Mouse (Mus musculus) adrenal gland, postnatal 4 days (tissue): ENCODE measurements around the gene L1cam. TPM values are rescaled to one million over a fixed set of nuclear protein-coding genes. Genes with fewer than 3 reads are reported as not detected.
A peak's percentile ranks its signal among the peaks of the same experiment; 100 is the strongest.

Experiments used
- DNase-seq, 2 experiments: peaks; one replicate each; pipeline ENCODE4 v3.0.0; 2021 to 2022; ENCODE audit warnings: low spot score in 2 of 2, mixed read lengths in 2 of 2
- total RNA-seq, 2 experiments: library from RNA; stranded (reverse); gene quantifications; 2 replicates each; pipeline ENCODE4 v1.2.3; 2021

L1cam gene
- total RNA-seq, 2 experiments from 2014 or later = 27.6 to 45.7 TPM

GRCm38 (mm10) chrX:73880194-73881035, 15.5 kb downstream of the L1cam start:
- no peak for DNase-seq

GRCm38 (mm10) chrX:73877014-73877413, 18.9 kb downstream of the L1cam start:
- DNase-seq = no peak

- no peak for DNase-seq
Measured at GRCm38 (mm10) chrX:73875881-73876280, 20.0 kb downstream of the L1cam start.

- DNase-seq = no peak
Measured at GRCm38 (mm10) chrX:73871956-73872355, 23.9 kb downstream of the L1cam start.

- DNase-seq = no peak
Measured at GRCm38 (mm10) chrX:73871474-73871873, 24.4 kb downstream of the L1cam start.

GRCm38 (mm10) chrX:73869334-73869733, 26.6 kb downstream of the L1cam start:
- no peak for DNase-seq

GRCm38 (mm10) chrX:73867852-73868251, 28.1 kb downstream of the L1cam start:
- no peak for DNase-seq

GRCm38 (mm10) chrX:73867256-73867655, 28.6 kb downstream of the L1cam start:
- DNase-seq = no peak

- DNase-seq = no peak
Measured at GRCm38 (mm10) chrX:73864692-73865091, 31.2 kb downstream of the L1cam start.

GRCm38 (mm10) chrX:73855087-73855408, 40.9 kb downstream of the L1cam start:
- no peak for DNase-seq

GRCm38 (mm10) chrX:73854326-73855086, 41.4 kb downstream of the L1cam start:
- DNase-seq = no peak

GRCm38 (mm10) chrX:73836691-73837090, 59.2 kb downstream of the L1cam start:
- no peak for DNase-seq

GRCm38 (mm10) chrX:73835731-73836130, 60.2 kb downstream of the L1cam start:
- DNase-seq = no peak

- peak; percentile 5 to 15 for DNase-seq
Measured at GRCm38 (mm10) chrX:73824185-73825151, 71.4 kb downstream of the L1cam start, which contains the start of gene Pdzd4. Gene Pdzd4 (minus strand): TSS chrX:73824969.

GRCm38 (mm10) chrX:73823747-73824146, 72.2 kb downstream of the L1cam start:
- DNase-seq = no peak

GRCm38 (mm10) chrX:73816596-73817314, 79.2 kb downstream of the L1cam start:
- no peak for DNase-seq

GRCm38 (mm10) chrX:73815072-73815471, 80.8 kb downstream of the L1cam start:
- no peak for DNase-seq

GRCm38 (mm10) chrX:73805814-73806213, 90.1 kb downstream of the L1cam start:
- DNase-seq = no peak
